Mouse (Mus musculus): ENCODE data around the gene Bhlha15.

DNA sequence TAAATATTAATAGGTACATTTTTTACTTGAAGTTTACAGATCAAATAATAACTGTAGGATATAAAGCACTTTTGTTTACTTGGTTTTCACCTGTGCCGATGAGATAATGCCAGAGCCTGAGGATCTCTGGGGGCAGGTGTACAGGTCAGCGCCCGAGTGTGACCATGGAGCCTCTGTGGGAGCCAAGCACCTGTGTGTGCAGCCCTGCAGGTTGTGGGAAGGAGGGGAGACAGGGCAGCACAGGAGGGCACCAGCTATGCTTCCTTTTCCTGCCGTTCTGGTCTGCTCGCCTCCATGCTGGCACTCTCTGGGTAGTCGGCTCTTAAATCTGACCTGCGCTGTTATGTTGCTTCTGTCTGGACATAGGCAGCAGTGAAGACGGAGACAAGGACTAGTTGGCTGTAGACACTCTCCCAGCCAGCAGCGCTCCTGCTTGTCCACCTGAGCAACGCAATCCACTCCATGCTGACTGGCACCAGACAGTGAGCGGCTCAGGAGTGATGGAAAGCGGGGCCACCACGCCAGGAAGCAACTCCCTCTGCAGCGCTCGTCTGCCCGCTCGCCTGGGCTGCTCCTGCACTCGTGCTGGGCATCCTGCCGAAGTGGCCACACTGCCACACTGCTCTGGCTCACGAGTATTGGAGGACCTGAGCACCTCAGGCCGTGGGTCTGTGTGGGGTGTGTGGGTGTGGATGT lies 5.6 kb upstream of the Bhlha15 start:
- no peak for TF ChIP-seq POLR2A (IDR thresholded peaks at IDR 0.05; ENCODE audit: control insufficient read depth, extremely low read depth, insufficient read depth, low read length, poor library complexity)
- TF ChIP-seq CTCF (IDR thresholded peaks at IDR 0.05; ENCODE audit: borderline replicate concordance, control insufficient read depth, extremely low read depth, insufficient read depth, low read length, poor library complexity): no peak

Data from thymus, adult 2 months (tissue).